Mouse (Mus musculus): ENCODE measurements at regions not wholly inside any gene's neighbourhood (a gene's known extent, or its start where the extent isn't known, plus 50 kb on each side); places are given as distances from the start of the nearest gene placed in this dataset.

GRCm38 (mm10) chr5:29950456-29951170 is 62.3 kb upstream of the Il6 start:
- no peak for DNase-seq (ENCODE audit: low read depth, low spot score)
- H3K27me3 ChIP-seq (ENCODE audit: control insufficient read depth, insufficient read depth, low read length, poor library complexity, severe bottlenecking): no peaks in the 10 kb centered on the region
- no peaks in the 10 kb centered on the region for H3K36me3 ChIP-seq (ENCODE audit: control insufficient read depth, insufficient read depth, low read length, poor library complexity, severe bottlenecking)

- Histone ChIP-seq H3K27me3 (ENCODE audit: control insufficient read depth, insufficient read depth, low read length, poor library complexity, severe bottlenecking) (no peaks in the 10 kb centered on the region), H3K36me3 (ENCODE audit: control insufficient read depth, insufficient read depth, low read length, poor library complexity, severe bottlenecking) (no peaks in the 10 kb centered on the region)
- DNase-seq (ENCODE audit: low read depth, low spot score): no peak
These were observed 61.2 kb upstream of the Il6 start for GRCm38 (mm10) chr5:29951381-29952350.
